Mouse (Mus musculus) liver, embryonic 14.5 days (tissue): ENCODE measurements at regions not wholly inside any gene's neighbourhood (a gene's known extent, or its start where the extent isn't known, plus 50 kb on each side); places are given as distances from the start of the nearest gene placed in this dataset.

Experiments
- ATAC-seq: fragments of 200-750 bp; cut with Nextera tagmentation; 2 replicates; pipeline ENCODE4 v1.8.0; 2017; ENCODE audit warnings: moderate number of reproducible peaks, mild to moderate bottlenecking, moderate library complexity; ENCODE audit not compliant: insufficient read depth
- DNase-seq, 3 experiments: peaks; one replicate each; pipeline ENCODE4 v3.0.0-alpha.2; 2012 to 2013; ENCODE audit warnings: low read depth in 3 of 3, low spot score in 3 of 3
- H3K27ac ChIP-seq: fragments of 300-500 bp; sonication (generic); 2 replicates; pipeline ENCODE4 v1.5.1; 2014; ENCODE audit warnings: moderate library complexity, mild to moderate bottlenecking, control low read depth, inconsistent platforms
- H3K27me3 ChIP-seq: fragments of 300-500 bp; sonication (generic); 2 replicates; pipeline ENCODE4 v1.6.1; 2014; ENCODE audit warnings: mild to moderate bottlenecking, low read length, moderate library complexity; ENCODE audit not compliant: control insufficient read depth, insufficient read depth
- H3K36me3 ChIP-seq: fragments of 300-500 bp; sonication (generic); replicated peaks from 2 replicates; pipeline ENCODE4 v1.6.1; 2014; ENCODE audit warnings: low read depth; ENCODE audit not compliant: control insufficient read depth, insufficient read depth
- H3K4me1 ChIP-seq, 2 experiments: fragments of 200-500 bp in 1 of 2; fragments of 300-500 bp in 1 of 2; sonication (generic) in 1 of 2; replicated peaks; 2 replicates each; pipeline ENCODE4 v1.6.1; 2012 to 2014; ENCODE audit warnings: antibody characterized with exemption in 1 of 2, inconsistent platforms in 1 of 2, low read length in 1 of 2; ENCODE audit not compliant: control insufficient read depth in 2 of 2, insufficient read depth in 2 of 2
- H3K4me2 ChIP-seq: fragments of 300-500 bp; sonication (generic); 2 replicates; pipeline ENCODE4 v1.6.1; 2014; ENCODE audit warnings: low read depth, mild to moderate bottlenecking, control low read depth, moderate library complexity
- H3K4me3 ChIP-seq, 2 experiments: fragments of 200-500 bp in 1 of 2; fragments of 300-500 bp in 1 of 2; sonication (generic) in 1 of 2; 2 replicates each; pipeline ENCODE4 v1.5.1; 2012 to 2014; ENCODE audit warnings: low read depth in 2 of 2, low read length in 2 of 2, mild to moderate bottlenecking in 2 of 2, control low read depth in 1 of 2, inconsistent platforms in 1 of 2, moderate library complexity in 1 of 2; ENCODE audit not compliant: insufficient read depth in 1 of 2
- H3K9ac ChIP-seq: fragments of 300-500 bp; sonication (generic); replicated peaks from 2 replicates; pipeline ENCODE4 v1.6.1; 2014; ENCODE audit warnings: mild to moderate bottlenecking, control low read depth, moderate library complexity
- H3K9me3 ChIP-seq: fragments of 300-500 bp; sonication (generic); 2 replicates; pipeline ENCODE4 v1.6.1; 2016; ENCODE audit warnings: low read length, mixed read lengths; ENCODE audit not compliant: control insufficient read depth
- CTCF ChIP-seq: IDR thresholded peaks from 2 replicates; pipeline ENCODE4 v1.5.1; 2016; ENCODE audit warnings: antibody characterized with exemption, low read depth, control low read depth
- EP300 ChIP-seq: IDR thresholded peaks from 2 replicates; pipeline ENCODE4 v1.6.1; 2016; ENCODE audit warnings: antibody characterized with exemption, low read depth
- WGBS: fragments of 180-500 bp; shearing (Covaris S2); extraction: QIAGEN DNeasy Blood & Tissue Kit; methylation state at CpG from one replicate; pipeline ENCODE4 v1.1.7; 2014; ENCODE audit not compliant: insufficient replicate concordance; 5-methylcytosine and 5-hydroxymethylcytosine counted together

- Histone ChIP-seq H3K4me1 (no peaks in the 10 kb centered on the region), H3K36me3 (no peaks in the 10 kb centered on the region), H3K4me2 (no peak overlapping the region), H3K27me3 (no peaks in the 10 kb centered on the region), H3K9ac (no peak overlapping the region), H3K9me3 (no peaks in the 10 kb centered on the region), H3K4me3 (no peak overlapping the region), H3K27ac (no peak overlapping the region)
- TF ChIP-seq CTCF, result no peak
- no peak for TF ChIP-seq EP300
- WGBS, result 45% methylated on average over 6 of the region's 6 CpGs
- ATAC-seq, result no peak
- no peak for DNase-seq
Measured at GRCm38 (mm10) chr10:83858689-83859088, 136.0 kb downstream of the 1500009L16Rik start.

DNA sequence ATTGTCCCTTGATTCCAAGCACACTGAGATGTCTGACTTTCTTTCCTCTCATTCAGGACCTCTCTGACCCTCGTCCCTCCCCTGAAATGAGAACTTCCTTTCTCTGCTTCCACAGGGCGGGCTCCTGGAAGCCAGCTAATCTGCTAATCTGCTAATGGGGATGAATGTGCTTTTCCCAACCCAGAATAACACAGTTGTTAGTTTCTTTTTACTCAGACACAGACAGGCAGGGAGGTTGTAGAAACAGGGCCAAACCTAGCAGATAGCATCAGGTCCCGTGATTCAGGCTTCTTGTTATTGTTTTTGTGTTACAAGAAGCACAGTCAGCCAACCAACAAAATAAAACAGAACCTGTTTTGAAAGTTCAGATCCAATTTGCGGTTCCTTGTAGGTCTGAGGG is 137.0 kb downstream of the 1500009L16Rik start:
- ATAC-seq (no peak), DNase-seq (no peak)
- Histone ChIP-seq H3K27me3 (no peaks in the 10 kb centered on the region), H3K4me2 (no peak overlapping the region), H3K9me3 (no peaks in the 10 kb centered on the region), H3K9ac (no peak overlapping the region), H3K27ac (no peak overlapping the region), H3K36me3 (no peaks in the 10 kb centered on the region), H3K4me3 (no peak overlapping the region), H3K4me1 (no peaks in the 10 kb centered on the region)
- WGBS, result 36% methylated on average over 4 of the region's 4 CpGs
- TF ChIP-seq CTCF, result no peak
- TF ChIP-seq EP300, result no peak

DNA sequence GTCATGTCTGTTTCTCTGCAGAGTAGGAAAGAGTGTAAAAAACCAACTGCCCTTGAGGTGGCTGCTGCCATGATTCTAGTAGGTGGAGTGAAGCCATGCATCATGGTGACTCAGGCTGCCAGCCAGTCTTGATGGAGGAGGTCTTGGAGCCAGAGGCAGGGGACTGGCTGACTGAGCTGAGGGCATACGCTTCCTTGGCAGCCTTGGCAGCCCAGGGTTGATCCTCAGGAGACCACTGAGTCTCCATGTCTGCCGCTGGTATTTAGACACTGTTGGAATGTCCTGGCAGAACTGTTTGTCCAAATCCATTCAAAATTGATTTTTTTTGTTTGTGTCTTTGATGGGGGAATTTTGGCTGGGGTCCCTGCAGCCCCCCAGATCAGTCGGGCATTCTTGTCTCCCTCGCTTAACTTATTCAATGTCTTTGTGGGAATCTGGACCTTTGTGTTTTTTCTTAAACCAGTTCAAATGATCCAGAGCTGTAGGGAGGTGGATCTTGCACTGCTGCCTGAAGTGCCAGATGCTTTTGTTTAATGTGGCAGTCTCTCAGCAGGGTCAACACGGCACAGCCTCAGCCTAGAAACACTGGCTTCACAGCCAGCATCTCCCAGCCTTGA is 139.0 kb downstream of the 1500009L16Rik start:
- Histone ChIP-seq H3K4me2 (no peak overlapping the region), H3K4me3 (no peak overlapping the region), H3K9me3 (no peaks in the 10 kb centered on the region), H3K27me3 (no peaks in the 10 kb centered on the region), H3K4me1 (no peaks in the 10 kb centered on the region), H3K36me3 (no peaks in the 10 kb centered on the region), H3K9ac (no peak overlapping the region), H3K27ac (no peak overlapping the region)
- no peak for DNase-seq
- 52% methylated on average over 5 of the region's 5 CpGs for WGBS
- TF ChIP-seq EP300 (no peak), CTCF (no peak)
- no peak for ATAC-seq

- DNase-seq (no peak), ATAC-seq (no peak)
- no peak for TF ChIP-seq CTCF
- TF ChIP-seq EP300, result no peak
- Histone ChIP-seq H3K4me1 (no peaks in the 10 kb centered on the region), H3K27ac (no peak overlapping the region), H3K4me2 (no peak overlapping the region), H3K9ac (no peak overlapping the region), H3K4me3 (no peak overlapping the region), H3K9me3 (no peaks in the 10 kb centered on the region), H3K27me3 (no peaks in the 10 kb centered on the region), H3K36me3 (no peaks in the 10 kb centered on the region)
- 70% methylated on average over 8 of the region's 8 CpGs for WGBS
Measured at GRCm38 (mm10) chr10:83864591-83864990, 141.9 kb downstream of the 1500009L16Rik start.

DNA sequence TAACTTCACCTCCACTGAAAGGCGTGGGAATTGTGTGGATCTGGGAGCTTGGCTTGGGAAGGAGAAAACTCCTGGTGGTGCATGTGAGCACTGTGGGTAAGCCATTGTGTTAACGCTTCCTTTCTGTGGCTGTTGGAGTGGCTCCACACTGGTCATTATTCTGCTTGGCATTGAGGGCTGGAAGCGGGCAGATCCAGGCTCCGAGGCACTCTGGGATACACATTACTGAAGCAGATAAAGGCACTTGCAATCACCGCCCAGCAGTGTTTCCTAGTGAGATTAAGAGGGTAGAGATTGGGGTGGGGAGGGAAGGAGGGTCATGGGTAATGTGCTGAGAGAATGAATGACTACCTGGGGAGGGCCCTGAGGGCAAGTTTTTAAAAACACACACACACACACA is 143.3 kb downstream of the 1500009L16Rik start:
- no peak for TF ChIP-seq CTCF
- TF ChIP-seq EP300, result no peak
- Histone ChIP-seq H3K9me3 (no peaks in the 10 kb centered on the region), H3K27ac (no peak overlapping the region), H3K36me3 (no peaks in the 10 kb centered on the region), H3K9ac (no peak overlapping the region), H3K4me1 (no peaks in the 10 kb centered on the region), H3K27me3 (no peaks in the 10 kb centered on the region), H3K4me3 (no peak overlapping the region), H3K4me2 (no peak overlapping the region)
- DNase-seq (no peak), ATAC-seq (no peak)
- 19% methylated on average over 5 of the region's 5 CpGs for WGBS
